Mouse (Mus musculus) kidney, postnatal 36 days (tissue): Measurements from ENCODE around the gene Gm21974.
"Not testable (repeated sequence)": the region's sequence is repeated elsewhere in the genome, so short reads cannot be mapped to it uniquely, and the experiment has no call there.

Source experiments
- DNase-seq, 2 experiments: peaks; one replicate each; pipeline ENCODE4 v3.0.0; 2021 to 2022; ENCODE audit warnings: mixed read lengths in 2 of 2

Gm21974 gene

DNA sequence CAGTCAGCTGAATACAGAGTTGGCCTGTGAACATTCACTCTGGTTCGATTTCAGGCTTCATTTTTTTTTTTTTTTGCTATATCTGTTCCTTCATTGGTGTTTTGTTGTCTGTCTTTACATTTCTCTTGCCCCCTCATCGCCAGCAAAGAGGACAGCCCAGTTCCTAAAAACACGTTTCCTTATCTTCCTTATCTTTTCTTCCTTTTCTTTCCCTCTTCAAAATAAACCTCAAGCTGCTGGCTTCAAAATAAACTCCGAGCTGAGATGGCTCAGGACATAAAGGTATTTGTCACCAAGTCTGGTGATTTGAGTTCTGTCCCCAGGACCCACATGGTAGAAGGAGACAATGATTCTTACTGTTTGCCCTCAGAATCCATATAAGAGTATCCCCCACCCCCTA, 17.7 kb upstream of the Gm21974 start:
- no peak for DNase-seq

DNA sequence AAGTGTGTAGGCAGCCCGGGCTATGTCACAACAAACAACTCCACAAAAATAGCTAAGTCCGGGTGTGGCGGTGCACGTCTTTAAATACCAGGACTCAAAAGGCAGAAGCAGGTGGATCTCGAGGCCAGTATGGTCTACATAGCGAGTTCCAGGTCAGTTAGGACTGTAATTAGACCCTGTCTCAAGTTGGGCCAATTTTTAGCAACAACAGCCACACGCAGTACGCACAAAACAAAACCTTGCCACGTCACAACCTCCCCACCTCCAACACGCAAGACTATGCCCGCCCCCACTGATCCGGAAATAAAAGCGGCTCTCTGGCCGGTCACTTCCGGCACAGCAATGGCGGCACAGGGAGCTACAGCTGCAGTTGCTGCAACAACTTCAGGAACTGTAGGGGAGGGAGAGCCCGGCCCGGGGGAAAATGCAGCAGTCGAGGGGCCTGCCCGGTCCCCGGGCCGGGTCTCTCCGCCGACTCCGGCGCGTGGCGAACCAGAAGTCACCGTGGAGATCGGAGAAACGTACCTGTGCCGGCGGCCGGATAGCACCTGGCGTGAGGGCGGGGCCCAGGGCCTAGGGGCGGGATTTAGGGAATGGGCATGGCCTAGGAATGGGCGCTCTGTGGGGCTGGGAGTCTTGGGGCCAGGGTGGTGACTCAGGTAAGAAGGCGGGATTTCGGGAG, 17.1 kb upstream of the Gm21974 start, which contains the start of gene Kat8:
TSS of gene Kat8 (plus strand) at position 327 of the 682 bp plus-strand sequence.
- peak; percentile 95 for DNase-seq

DNA sequence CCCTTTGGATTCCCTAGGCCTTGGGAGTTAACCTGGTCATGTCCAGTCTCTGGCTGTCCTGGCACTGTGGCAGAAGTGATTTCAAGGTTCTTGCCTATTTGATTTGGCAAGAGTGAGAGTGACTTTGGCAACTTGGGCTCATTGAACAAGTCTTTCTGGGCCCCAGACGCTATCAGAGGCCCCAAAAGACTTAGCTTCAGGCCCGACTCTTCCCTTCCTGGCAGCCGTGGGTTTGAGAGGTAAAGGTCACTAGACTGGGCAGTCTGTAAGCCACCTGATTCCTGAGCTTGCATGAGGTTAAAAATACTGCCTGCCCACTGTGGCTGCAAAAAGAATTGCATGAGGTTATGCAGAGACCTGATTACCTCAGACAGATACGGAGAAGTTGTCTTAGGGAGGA, 13.4 kb upstream of the Gm21974 start:
- DNase-seq: peak in 1 of 2 experiments; percentile 42

DNA sequence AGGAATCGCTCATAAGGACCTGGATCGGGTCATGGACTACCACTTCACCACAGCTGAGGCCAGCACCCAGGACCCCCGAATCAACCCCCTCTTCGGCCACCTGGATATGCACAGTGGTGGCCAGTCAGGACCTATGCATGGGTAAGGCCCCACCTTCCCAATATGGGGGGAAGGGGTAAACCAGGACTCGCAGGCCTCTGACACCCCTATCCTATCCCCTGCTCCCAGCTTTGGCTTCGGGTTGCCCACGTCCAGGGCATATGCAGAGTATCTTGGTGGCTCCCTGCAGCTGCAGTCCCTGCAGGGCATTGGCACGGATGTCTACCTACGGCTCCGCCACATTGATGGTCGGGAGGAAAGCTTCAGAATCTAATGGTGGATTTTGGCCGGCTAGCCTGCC, 12.7 kb upstream of the Gm21974 start:
- no peak for DNase-seq

DNA sequence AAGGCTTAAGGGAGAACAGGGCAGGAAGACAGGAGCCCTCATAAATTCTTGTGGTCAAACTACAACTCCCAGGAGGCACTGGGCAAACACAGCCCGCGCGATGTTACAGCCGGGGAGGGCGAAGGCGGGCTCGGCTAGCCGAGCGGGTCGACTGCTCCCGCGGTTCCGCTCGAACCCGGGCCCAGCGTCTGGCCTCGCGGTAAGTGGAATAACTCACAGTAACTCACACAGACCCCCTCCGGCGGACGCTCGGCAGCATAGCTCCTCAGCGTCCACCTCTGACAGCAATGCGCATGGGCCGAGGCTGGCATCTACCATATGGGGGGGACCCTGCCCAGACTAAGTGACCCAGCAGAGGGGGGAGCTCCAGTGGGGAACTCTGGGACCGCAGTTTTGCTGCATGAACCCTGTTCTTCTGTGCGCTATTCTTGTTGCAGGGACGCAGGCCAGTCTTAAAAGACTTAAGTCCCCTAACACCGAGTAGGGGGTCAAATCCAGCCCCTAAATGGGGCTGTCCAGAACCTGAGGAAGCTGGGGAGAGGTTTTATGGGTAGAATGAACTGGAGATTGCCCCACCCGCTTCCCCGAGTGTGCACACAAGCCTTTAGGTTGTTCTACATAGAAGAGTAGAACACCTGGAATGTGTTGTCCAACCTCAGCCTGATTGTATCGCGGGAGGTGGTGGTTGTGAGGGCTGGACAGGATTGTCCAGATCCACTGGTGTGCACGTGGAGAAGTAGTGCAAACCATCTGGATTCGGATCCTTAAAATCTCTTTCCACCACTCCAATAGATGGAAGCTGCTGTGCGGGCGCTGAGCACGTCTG, 8.9 kb upstream of the Gm21974 start, which contains the start of gene Bckdk:
TSS of gene Bckdk (plus strand) at position 112 of the 826 bp plus-strand sequence.
- peak; percentile 84 to 86 for DNase-seq

DNA sequence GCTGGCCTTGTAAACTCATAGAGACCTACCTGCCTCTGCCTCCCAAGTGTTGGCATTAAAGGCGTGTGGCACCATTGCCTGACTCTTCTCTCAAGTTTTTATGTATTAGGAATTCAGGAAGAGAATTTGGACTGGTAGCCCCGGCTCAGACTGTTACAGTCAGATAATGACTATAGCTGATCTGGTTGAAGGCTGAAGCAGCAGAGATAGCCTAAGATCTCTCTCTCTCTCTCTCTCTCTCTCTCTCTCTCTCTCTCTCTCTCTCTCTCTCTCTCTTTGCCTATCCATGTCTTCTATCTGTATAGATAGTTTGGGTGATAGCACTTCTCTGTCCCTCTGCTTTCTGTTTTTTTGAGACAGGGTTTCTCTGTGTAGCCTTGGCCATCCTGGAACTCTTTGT, 6.5 kb upstream of the Gm21974 start:
- DNase-seq: no peak

GRCm38 (mm10) chr7:127899997-127900396, 4.7 kb upstream of the Gm21974 start:
- DNase-seq: peak in 1 of 2 experiments; percentile 55

GRCm38 (mm10) chr7:127898179-127898956, 3.1 kb upstream of the Gm21974 start:
- peak in 1 of 2 experiments; percentile 45 for DNase-seq

- no peak for DNase-seq
These were observed 2.3 kb upstream of the Gm21974 start for GRCm38 (mm10) chr7:127897542-127897941.

DNA sequence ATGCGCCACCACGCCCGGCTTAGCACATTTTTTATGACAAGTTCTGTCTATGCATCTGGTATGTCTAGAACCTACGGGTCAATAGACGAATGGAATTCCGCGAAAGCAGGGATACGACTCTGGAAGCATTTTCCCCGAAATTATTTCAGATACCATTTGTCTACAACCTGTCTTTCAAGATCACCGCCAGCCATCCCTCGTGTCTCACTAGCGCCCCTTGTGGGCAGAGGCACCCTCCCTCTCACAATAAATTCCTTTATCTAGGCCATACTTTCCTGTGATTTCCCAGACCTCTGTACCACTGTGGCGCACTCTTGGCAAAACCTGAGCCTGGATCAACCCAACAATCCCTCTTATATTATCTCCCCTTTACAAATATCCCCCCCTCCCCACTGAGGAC, 1.1 kb upstream of the Gm21974 start:
- DNase-seq: peak; percentile 55 to 85

GRCm38 (mm10) chr7:127895891-127896290, 637 bp upstream of the Gm21974 start:
- not testable (repeated sequence) for DNase-seq

DNA sequence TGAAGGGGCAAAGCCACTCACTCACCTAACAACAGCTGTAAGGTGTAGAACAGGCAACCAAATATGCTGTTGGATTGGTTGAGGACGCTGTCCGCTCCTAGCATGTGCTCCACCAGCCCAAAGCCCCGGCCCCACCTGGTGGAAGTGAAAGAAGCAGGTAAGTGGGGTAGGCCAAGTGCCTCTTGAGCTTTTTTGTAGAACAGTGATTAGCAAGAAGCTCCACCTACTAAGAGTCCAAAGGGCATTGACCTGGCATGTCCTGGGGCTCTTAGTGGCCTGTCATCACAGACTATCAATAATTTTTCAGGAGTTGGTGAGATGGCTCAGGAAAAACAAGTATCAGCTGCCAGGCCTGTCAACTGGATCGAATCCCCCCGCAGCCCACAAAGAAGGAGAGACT, 774 bp downstream of the Gm21974 start:
- peak; percentile 37 to 52 for DNase-seq

GRCm38 (mm10) chr7:127890798-127891197, 4.5 kb downstream of the Gm21974 start, which contains the start of gene Prss53:
Gene Prss53, minus strand, starts transcription at chr7:127890970.
- peak; percentile 88 to 90 for DNase-seq

DNA sequence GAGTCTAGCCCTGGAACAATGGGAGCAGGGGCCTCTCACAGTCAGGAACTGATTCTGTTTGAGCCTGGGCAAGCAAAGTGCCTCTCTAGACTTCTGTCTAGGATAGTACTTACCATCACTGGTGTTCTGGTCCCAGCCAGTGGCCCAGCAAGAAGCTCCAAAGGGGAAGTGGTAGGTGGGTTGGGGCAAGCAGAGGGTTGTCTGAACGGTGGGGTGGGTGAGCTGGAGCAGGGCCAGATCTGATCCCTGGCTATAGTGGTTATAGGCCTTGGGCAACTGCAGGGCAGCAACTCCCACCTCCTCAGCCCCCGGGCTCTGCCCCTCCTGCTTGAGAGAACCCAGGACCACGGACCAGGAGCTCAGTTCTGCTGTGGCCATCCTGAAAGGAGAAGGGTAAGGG, 6.4 kb downstream of the Gm21974 start:
- no peak for DNase-seq

DNA sequence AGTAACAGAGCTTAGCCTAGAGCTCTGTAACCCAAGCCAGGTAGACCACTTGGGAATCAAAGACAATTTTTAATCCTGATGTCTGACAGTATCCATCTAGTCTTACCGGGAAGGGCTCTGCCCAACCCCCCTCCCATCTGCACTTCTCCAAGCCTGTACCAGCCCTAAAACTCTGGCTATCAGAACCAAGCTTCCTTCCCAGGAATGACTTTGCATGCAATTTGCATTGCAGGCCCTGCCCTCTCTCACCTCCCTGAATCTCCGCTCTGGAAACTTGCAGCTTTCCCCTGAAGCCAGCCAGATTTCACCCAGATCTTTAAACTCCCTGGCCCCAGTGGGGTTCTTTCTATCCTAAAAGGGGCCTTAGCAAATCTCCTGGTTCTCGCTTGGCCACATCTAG, 7.5 kb downstream of the Gm21974 start:
- no peak for DNase-seq

GRCm38 (mm10) chr7:127887191-127887590, 8.1 kb downstream of the Gm21974 start:
- no peak for DNase-seq

GRCm38 (mm10) chr7:127886551-127886950, 8.7 kb downstream of the Gm21974 start:
- no peak for DNase-seq

- peak; percentile 34 to 43 for DNase-seq
These were observed 9.3 kb downstream of the Gm21974 start for GRCm38 (mm10) chr7:127885951-127886350.

DNA sequence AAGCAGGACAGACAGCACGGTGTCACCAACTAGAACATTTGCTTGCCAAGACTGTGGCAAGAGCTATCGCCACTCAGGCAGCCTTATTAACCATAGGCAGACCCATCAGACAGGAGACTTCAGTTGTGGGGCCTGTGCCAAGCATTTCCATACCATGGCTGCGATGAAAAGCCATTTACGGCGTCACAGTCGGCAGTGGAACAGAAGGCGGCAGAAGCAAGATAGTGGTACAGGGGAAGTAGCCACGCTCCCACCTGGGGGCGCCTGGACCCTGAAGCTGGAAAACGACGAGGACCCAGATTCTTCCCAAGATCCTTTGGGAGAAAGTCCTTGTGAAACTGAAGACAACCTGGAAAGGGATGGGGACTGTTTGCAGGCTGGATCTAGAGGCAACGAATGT, 14.8 kb downstream of the Gm21974 start:
- DNase-seq: no peak

GRCm38 (mm10) chr7:127879301-127879700, 16.0 kb downstream of the Gm21974 start:
- no peak for DNase-seq

- peak; percentile 94 for DNase-seq
These were observed 18.5 kb downstream of the Gm21974 start, which contains the start of gene Zfp668 for GRCm38 (mm10) chr7:127876467-127877348. Gene Zfp668, minus strand, starts transcription at chr7:127876828.

DNA sequence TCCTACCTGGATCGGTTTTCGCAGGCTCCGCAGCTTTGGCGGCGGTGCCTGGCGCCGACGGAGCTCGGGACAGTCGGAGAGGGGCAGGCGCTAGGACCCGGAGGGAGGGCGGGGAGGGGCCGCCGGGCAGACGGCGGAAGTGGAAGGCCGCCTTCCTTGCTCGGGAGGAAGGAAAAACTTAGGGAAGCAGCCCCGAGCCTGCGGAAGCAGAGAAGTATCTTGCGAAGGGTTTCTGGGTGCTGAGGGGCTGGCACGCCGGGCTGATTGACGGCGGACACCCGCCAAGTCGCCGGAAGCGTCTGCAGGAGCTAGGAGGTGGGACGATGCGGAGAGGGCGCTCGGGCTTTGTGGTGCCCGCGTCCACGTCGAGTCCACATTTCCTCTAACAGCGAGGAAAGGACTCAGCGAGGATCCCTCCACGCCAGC, 19.2 kb downstream of the Gm21974 start, which contains the start of gene Zfp646:
TSS of gene Zfp646 (plus strand) at position 181 of the 426 bp plus-strand sequence.
- DNase-seq: peak; percentile 74 to 84
